Mouse (Mus musculus) embryonic facial prominence, embryonic 13.5 days (tissue): ENCODE data around the gene Ccl11. TPM values are rescaled to one million over a fixed set of nuclear protein-coding genes. Genes with fewer than 3 reads are reported as not detected.

Experiments used
- ATAC-seq: fragments of 200-750 bp; cut with Nextera tagmentation; 2 replicates; pipeline ENCODE4 v1.8.0; 2017; ENCODE audit warnings: low read depth; ENCODE audit not compliant: insufficient number of reproducible peaks, insufficient read depth, low FRiP score, low TSS enrichment
- H3K27ac ChIP-seq: fragments of 300-500 bp; sonication (generic); 2 replicates; pipeline ENCODE4 v1.5.1; 2015; ENCODE audit warnings: moderate library complexity, mild to moderate bottlenecking, inconsistent platforms
- H3K27me3 ChIP-seq: fragments of 300-500 bp; sonication (generic); 2 replicates; pipeline ENCODE4 v1.6.1; 2015; ENCODE audit warnings: mild to moderate bottlenecking, inconsistent platforms
- H3K36me3 ChIP-seq: fragments of 300-500 bp; sonication (generic); 2 replicates; pipeline ENCODE4 v1.6.1; 2015; ENCODE audit warnings: mild to moderate bottlenecking, inconsistent platforms
- H3K4me1 ChIP-seq: fragments of 300-500 bp; sonication (generic); 2 replicates; pipeline ENCODE4 v1.6.1; 2015; ENCODE audit warnings: inconsistent platforms
- H3K4me2 ChIP-seq: fragments of 300-500 bp; sonication (generic); 2 replicates; pipeline ENCODE4 v1.6.1; 2015; ENCODE audit warnings: moderate library complexity, mild to moderate bottlenecking, inconsistent platforms
- H3K4me3 ChIP-seq: fragments of 300-500 bp; sonication (generic); 2 replicates; pipeline ENCODE4 v1.5.1; 2015; ENCODE audit warnings: mild to moderate bottlenecking, inconsistent platforms
- H3K9ac ChIP-seq: fragments of 300-500 bp; sonication (generic); 2 replicates; pipeline ENCODE4 v1.6.1; 2015; ENCODE audit warnings: mild to moderate bottlenecking, inconsistent platforms
- H3K9me3 ChIP-seq: fragments of 300-500 bp; sonication (generic); 2 replicates; pipeline ENCODE4 v1.6.1; 2016; ENCODE audit warnings: inconsistent platforms
- WGBS: fragments of 180-500 bp; shearing (Covaris S2); methylation state at CpG from one replicate; pipeline ENCODE4 v1.1.7; 2015; ENCODE audit warnings: mixed read lengths; 5-methylcytosine and 5-hydroxymethylcytosine counted together
- polyA plus RNA-seq: library from polyadenylated mRNA; unstranded; fragments of >200 nt; fragmentation: Nextera tagmentation; extraction: Ambion mirVana; gene quantifications from 2 replicates; pipeline ENCODE4 v1.2.1, GENCODE M21; 2015

Gene Ccl11
- polyA plus RNA-seq, 1 experiment from 2014 or later: 1.2 TPM

GRCm38 (mm10) chr11:82032136-82032535 lies 25.5 kb upstream of the Ccl11 start:
- Histone ChIP-seq H3K4me2 (no peak overlapping the region), H3K36me3 (no peaks in the 10 kb centered on the region), H3K9ac (no peak overlapping the region), H3K27ac (no peak overlapping the region), H3K4me1 (peaks cover 23% of the 10 kb centered on the region), H3K27me3 (no peaks in the 10 kb centered on the region; the same call in 1 of the 2 replicates), H3K9me3 (no peaks in the 10 kb centered on the region), H3K4me3 (no peak overlapping the region)
- no peak for ATAC-seq

GRCm38 (mm10) chr11:82032678-82033344 lies 24.8 kb upstream of the Ccl11 start:
- Histone ChIP-seq H3K4me1 (peaks cover 23% of the 10 kb centered on the region), H3K4me2 (0 out of 2 replicates have a peak overlapping the region, but pooled peaks have one; percentile 9), H3K9me3 (no peaks in the 10 kb centered on the region), H3K36me3 (no peaks in the 10 kb centered on the region), H3K27ac (peak overlapping the region; percentile 82), H3K27me3 (no peaks in the 10 kb centered on the region; the same call in 1 of the 2 replicates), H3K9ac (no peak overlapping the region), H3K4me3 (no peak overlapping the region)
- 35% methylated on average over 8 of the region's 8 CpGs for WGBS
- ATAC-seq: 0 out of 2 replicates have a peak, but pooled peaks have one; percentile 32

GRCm38 (mm10) chr11:82034446-82034845 lies 23.2 kb upstream of the Ccl11 start:
- 80% methylated on average over 7 of the region's 7 CpGs for WGBS
- no peak overlapping the region for H3K4me2 ChIP-seq
- H3K4me1 ChIP-seq: peaks cover 23% of the 10 kb centered on the region
- no peaks in the 10 kb centered on the region for H3K36me3 ChIP-seq
- H3K4me3 ChIP-seq: no peak overlapping the region
- no peak for ATAC-seq
- no peak overlapping the region for H3K9ac ChIP-seq
- no peak overlapping the region for H3K27ac ChIP-seq
- no peaks in the 10 kb centered on the region; the same call in 1 of the 2 replicates for H3K27me3 ChIP-seq
- H3K9me3 ChIP-seq: no peaks in the 10 kb centered on the region

- ATAC-seq: no peak
- H3K27ac ChIP-seq: 0 out of 2 replicates have a peak within 1 kb of the TSS, but pooled peaks have one; percentile 33
- H3K4me1 ChIP-seq: peaks cover 23% of the 10 kb centered on the region
- no peak within 1 kb of the TSS for H3K9ac ChIP-seq
- no peaks in the 10 kb centered on the region for H3K9me3 ChIP-seq
- 33% methylated on average over 5 of the region's 5 CpGs for WGBS
- no peak within 1 kb of the TSS for H3K4me3 ChIP-seq
- H3K27me3 ChIP-seq: peaks cover 6% of the 10 kb centered on the region; the same call in 1 of the 2 replicates
- H3K36me3 ChIP-seq: no peaks in the 10 kb centered on the region
- no peak within 1 kb of the TSS for H3K4me2 ChIP-seq
These were observed 22.3 kb upstream of the Ccl11 start, which contains the start of gene Ccl2 for GRCm38 (mm10) chr11:82035356-82035755. Ccl2 (plus strand) TSS chr11:82035571.

- Histone ChIP-seq H3K36me3 (no peaks in the 10 kb centered on the region), H3K27me3 (peaks cover 6% of the 10 kb centered on the region; the same call in 1 of the 2 replicates), H3K4me3 (no peak overlapping the region), H3K27ac (no peak overlapping the region), H3K4me1 (peaks cover 23% of the 10 kb centered on the region), H3K4me2 (no peak overlapping the region), H3K9me3 (no peaks in the 10 kb centered on the region), H3K9ac (no peak overlapping the region)
- no peak for ATAC-seq
- 91% methylated on average over 2 of the region's 2 CpGs for WGBS
These were observed 21.8 kb upstream of the Ccl11 start for GRCm38 (mm10) chr11:82035857-82036256.

GRCm38 (mm10) chr11:82038535-82038934 lies 19.1 kb upstream of the Ccl11 start, which contains the start of gene Gm17268:
Gm17268 (minus strand) TSS chr11:82038562.
- 41% methylated on average over 2 of the region's 2 CpGs for WGBS
- H3K4me2 ChIP-seq: no peak within 1 kb of the TSS
- H3K9me3 ChIP-seq: no peaks in the 10 kb centered on the region
- H3K9ac ChIP-seq: 0 out of 2 replicates have a peak within 1 kb of the TSS, but pooled peaks have one; percentile 32
- H3K4me3 ChIP-seq: no peak within 1 kb of the TSS
- no peak for ATAC-seq
- no peak within 1 kb of the TSS for H3K27ac ChIP-seq
- no peaks in the 10 kb centered on the region for H3K36me3 ChIP-seq
- peaks cover 9% of the 10 kb centered on the region for H3K4me1 ChIP-seq
- peaks cover 6% of the 10 kb centered on the region; the same call in 1 of the 2 replicates for H3K27me3 ChIP-seq

- Histone ChIP-seq H3K4me3 (no peak overlapping the region), H3K36me3 (no peaks in the 10 kb centered on the region), H3K27me3 (peaks cover 6% of the 10 kb centered on the region; the same call in 1 of the 2 replicates), H3K9ac (0 out of 2 replicates have a peak overlapping the region, but pooled peaks have one; percentile 32), H3K4me1 (peaks cover 5% of the 10 kb centered on the region), H3K9me3 (no peaks in the 10 kb centered on the region), H3K27ac (no peak overlapping the region), H3K4me2 (no peak overlapping the region)
- WGBS: 62% methylated on average over 3 of the region's 3 CpGs
- no peak for ATAC-seq
These were observed 18.4 kb upstream of the Ccl11 start for GRCm38 (mm10) chr11:82039132-82039660.

- no peaks in the 10 kb centered on the region for H3K9me3 ChIP-seq
- 76% methylated on average over 4 of the region's 4 CpGs for WGBS
These were observed 15.9 kb upstream of the Ccl11 start for GRCm38 (mm10) chr11:82041671-82042080.

GRCm38 (mm10) chr11:82045471-82045870 lies 12.2 kb upstream of the Ccl11 start, which contains the start of gene Ccl7:
Ccl7 (plus strand) TSS chr11:82045712.
- Histone ChIP-seq H3K4me1 (0 out of 2 replicates have a peak, but pooled peaks cover 2% of the 10 kb centered on the region), H3K27me3 (no peaks in the 10 kb centered on the region; the same call in 1 of the 2 replicates), H3K27ac (no peak within 1 kb of the TSS), H3K36me3 (no peaks in the 10 kb centered on the region), H3K9ac (no peak within 1 kb of the TSS), H3K9me3 (no peaks in the 10 kb centered on the region), H3K4me3 (no peak within 1 kb of the TSS), H3K4me2 (no peak within 1 kb of the TSS)
- WGBS: 76% methylated on average over 3 of the region's 3 CpGs
- no peak for ATAC-seq

More at GRCm38 (mm10) chr11:82041671-82042080, 15.9 kb upstream of the Ccl11 start:
- peaks cover 6% of the 10 kb centered on the region; the same call in 1 of the 2 replicates for H3K27me3 ChIP-seq
- H3K4me1 ChIP-seq: no peaks in the 10 kb centered on the region
- H3K27ac ChIP-seq: no peak overlapping the region
- no peaks in the 10 kb centered on the region for H3K36me3 ChIP-seq
- no peak overlapping the region for H3K9ac ChIP-seq
- no peak overlapping the region for H3K4me2 ChIP-seq
- no peak for ATAC-seq
- H3K4me3 ChIP-seq: no peak overlapping the region

- Histone ChIP-seq H3K9me3 (no peaks in the 10 kb centered on the region), H3K27ac (no peak overlapping the region), H3K4me3 (no peak overlapping the region), H3K9ac (no peak overlapping the region), H3K27me3 (no peaks in the 10 kb centered on the region; the same call in 1 of the 2 replicates), H3K4me2 (no peak overlapping the region), H3K4me1 (0 out of 2 replicates have a peak, but pooled peaks cover 2% of the 10 kb centered on the region), H3K36me3 (no peaks in the 10 kb centered on the region)
- ATAC-seq: no peak
- 24% methylated on average over 6 of the region's 6 CpGs for WGBS
These were observed 9.7 kb upstream of the Ccl11 start for GRCm38 (mm10) chr11:82047746-82048415.

GRCm38 (mm10) chr11:82053849-82054248 lies 3.8 kb upstream of the Ccl11 start:
- Histone ChIP-seq H3K4me3 (no peak overlapping the region), H3K9ac (no peak overlapping the region), H3K36me3 (no peaks in the 10 kb centered on the region), H3K9me3 (no peaks in the 10 kb centered on the region), H3K4me1 (no peaks in the 10 kb centered on the region), H3K27me3 (no peaks in the 10 kb centered on the region), H3K4me2 (no peak overlapping the region), H3K27ac (no peak overlapping the region)
- no peak for ATAC-seq
- 88% methylated on average over 7 of the region's 7 CpGs for WGBS
